Comparison of ENCODE assay signal across 29 mouse cellular contexts in genomic region chr17:61127767-61128166, GRCm38 (mm10).
DNase-seq lines count a peak whose midpoint lies in the region; ATAC-seq and TF ChIP-seq lines count a peak whose summit lies in the region.
"Had no signal": no experiment of that assay in that cellular context is flagged by ENCODE, and none has a peak within 500 bp of the region (broad histone marks: within the 10 kb centered on the region; RNA-seq: fewer than 3 reads in every experiment).

No protein-coding gene starts in this region.

- TF ChIP-seq CTCF in lung, embryonic 14.5 days (IDR thresholded peaks at IDR 0.05; ENCODE audit: low read depth): no peak

- H3K36me3 ChIP-seq in embryonic facial prominence, embryonic 14.5 days (ENCODE audit: control insufficient read depth, insufficient read depth, low read length): no peaks in the 10 kb centered on the region
- H3K36me3 ChIP-seq in embryonic facial prominence, embryonic 10.5 days (replicated peaks): no peaks in the 10 kb centered on the region
- H3K36me3 ChIP-seq in kidney, embryonic 16.5 days (ENCODE audit: insufficient read depth, low read length): no peaks in the 10 kb centered on the region
- no peaks in the 10 kb centered on the region for H3K36me3 ChIP-seq in lung, embryonic 14.5 days (ENCODE audit: insufficient read depth)
- H3K36me3 ChIP-seq: embryonic facial prominence, embryonic 12.5 days; embryonic facial prominence, embryonic 15.5 days; forebrain, embryonic 10.5 days; forebrain, embryonic 12.5 days; G1E had no signal

- H3K4me2 ChIP-seq in embryonic facial prominence, embryonic 14.5 days (ENCODE audit: low read depth, low read length): no peak overlapping the region
- no peak overlapping the region for H3K4me2 ChIP-seq in kidney, embryonic 16.5 days (replicated peaks; ENCODE audit: low read depth, low read length)
- H3K4me2 ChIP-seq in lung, embryonic 14.5 days: no peak overlapping the region
- H3K4me2 ChIP-seq: embryonic facial prominence, embryonic 12.5 days; embryonic facial prominence, embryonic 15.5 days; forebrain, embryonic 12.5 days had no signal

- H3K27me3 ChIP-seq in embryonic facial prominence, embryonic 14.5 days (replicated peaks; ENCODE audit: control insufficient read depth, insufficient read depth, low read length): no peaks in the 10 kb centered on the region
- no peaks in the 10 kb centered on the region for H3K27me3 ChIP-seq in embryonic facial prominence, embryonic 10.5 days (replicated peaks; ENCODE audit: low read depth, poor library complexity, severe bottlenecking)
- no peaks in the 10 kb centered on the region for H3K27me3 ChIP-seq in kidney, embryonic 16.5 days (ENCODE audit: insufficient read depth, low read length)
- H3K27me3 ChIP-seq in lung, embryonic 14.5 days (ENCODE audit: insufficient read depth, low read length): no peaks in the 10 kb centered on the region
- H3K27me3 ChIP-seq: CH12.LX; embryonic facial prominence, embryonic 12.5 days; embryonic facial prominence, embryonic 15.5 days; forebrain, embryonic 12.5 days had no signal

- peak; percentile 27 for DNase-seq in embryonic facial prominence, embryonic 14.5 days (ENCODE audit: low spot score)
- DNase-seq in embryonic facial prominence, embryonic 10.5 days (ENCODE audit: low spot score): no peak
- no peak for DNase-seq in kidney, adult 11 months
- DNase-seq in lung, embryonic 14.5 days: peak; percentile 48
- DNase-seq in lung, postnatal 36 days: no peak
- DNase-seq: adrenal gland, adult 8-10 months; adrenal gland, postnatal 14 days; adrenal gland, postnatal 36 days; B cell, adult 2 months; cerebellum, adult 11 months; cerebellum, adult 18-20 months; cerebellum, adult 8-10 months; cerebellum, adult 9-11 months; cerebellum, postnatal 14 days; cerebellum, postnatal 36 days; embryo, embryonic 11 days had no signal

- H3K4me3 ChIP-seq in embryonic facial prominence, embryonic 14.5 days (ENCODE audit: low read depth, low read length): no peak overlapping the region
- no peak overlapping the region for H3K4me3 ChIP-seq in embryonic facial prominence, embryonic 10.5 days
- H3K4me3 ChIP-seq in kidney, embryonic 16.5 days (ENCODE audit: low read length): no peak overlapping the region
- H3K4me3 ChIP-seq in lung, embryonic 14.5 days (ENCODE audit: low read depth, low read length): no peak overlapping the region
- H3K4me3 ChIP-seq: embryonic facial prominence, embryonic 12.5 days; embryonic facial prominence, embryonic 15.5 days; erythroblast, embryonic 14.5 days; forebrain, embryonic 10.5 days; forebrain, embryonic 12.5 days had no signal

- no peak for ATAC-seq in embryonic facial prominence, embryonic 14.5 days (ENCODE audit: low read depth)
- ATAC-seq in kidney, embryonic 16.5 days (ENCODE audit: low FRiP score, low TSS enrichment): peak; percentile 75; the same call in 1 of the 2 replicates
- no peak for ATAC-seq in lung, embryonic 14.5 days (ENCODE audit: insufficient read depth)
- ATAC-seq: activated CD4-positive, CD25-positive, alpha-beta regulatory T cell, adult 4 months; CD4-positive, CD25-positive, alpha-beta regulatory T cell, adult 4 months; forebrain, embryonic 14.5 days; forebrain, embryonic 16.5 days; Patski had no signal

- 54% methylated on average over 1 of the region's 1 CpGs for WGBS in embryonic facial prominence, embryonic 14.5 days
- WGBS in embryonic facial prominence, embryonic 10.5 days: 79% methylated on average over 1 of the region's 1 CpGs
- WGBS in kidney, embryonic 16.5 days: 36% methylated on average over 1 of the region's 1 CpGs
- 41% methylated on average over 1 of the region's 1 CpGs for WGBS in lung, embryonic 14.5 days

- no peaks in the 10 kb centered on the region for H3K4me1 ChIP-seq in embryonic facial prominence, embryonic 14.5 days (ENCODE audit: control insufficient read depth, insufficient read depth, low read length)
- H3K4me1 ChIP-seq in embryonic facial prominence, embryonic 10.5 days: no peaks in the 10 kb centered on the region
- H3K4me1 ChIP-seq in kidney, embryonic 16.5 days (ENCODE audit: insufficient read depth, low read length): no peaks in the 10 kb centered on the region
- H3K4me1 ChIP-seq in lung, embryonic 14.5 days (ENCODE audit: insufficient read depth): no peaks in the 10 kb centered on the region
- H3K4me1 ChIP-seq: embryonic facial prominence, embryonic 12.5 days; embryonic facial prominence, embryonic 15.5 days; forebrain, embryonic 10.5 days; forebrain, embryonic 12.5 days had no signal

- H3K9me3 ChIP-seq in embryonic facial prominence, embryonic 14.5 days (ENCODE audit: control insufficient read depth, low read length): no peaks in the 10 kb centered on the region
- H3K9me3 ChIP-seq in embryonic facial prominence, embryonic 10.5 days: no peaks in the 10 kb centered on the region
- H3K9me3 ChIP-seq in kidney, embryonic 16.5 days (ENCODE audit: low read length): no peaks in the 10 kb centered on the region
- no peaks in the 10 kb centered on the region for H3K9me3 ChIP-seq in lung, embryonic 14.5 days (ENCODE audit: low read depth, low read length)
- H3K9me3 ChIP-seq: embryonic facial prominence, embryonic 12.5 days; embryonic facial prominence, embryonic 15.5 days; forebrain, embryonic 10.5 days; forebrain, embryonic 12.5 days; G1E had no signal

- H3K9ac ChIP-seq in embryonic facial prominence, embryonic 14.5 days (ENCODE audit: low read depth, low read length): no peak overlapping the region
- no peak overlapping the region for H3K9ac ChIP-seq in kidney, embryonic 16.5 days (replicated peaks; ENCODE audit: low read length)
- no peak overlapping the region for H3K9ac ChIP-seq in lung, embryonic 14.5 days
- H3K9ac ChIP-seq: embryonic facial prominence, embryonic 12.5 days; embryonic facial prominence, embryonic 15.5 days; forebrain, embryonic 12.5 days had no signal

- H3K27ac ChIP-seq in embryonic facial prominence, embryonic 14.5 days (replicated peaks; ENCODE audit: low read depth, low read length): no peak overlapping the region
- H3K27ac ChIP-seq in embryonic facial prominence, embryonic 10.5 days (replicated peaks): no peak overlapping the region
- H3K27ac ChIP-seq in kidney, embryonic 16.5 days (ENCODE audit: low read length): no peak overlapping the region
- H3K27ac ChIP-seq in lung, embryonic 14.5 days (ENCODE audit: low read depth): no peak overlapping the region
- H3K27ac ChIP-seq: embryonic facial prominence, embryonic 12.5 days; embryonic facial prominence, embryonic 15.5 days; forebrain, embryonic 10.5 days; forebrain, embryonic 12.5 days had no signal

Comparison
In these comparisons a context has a peak if more than half of its experiments do, and no peak if none do; other contexts are left out.
1. DNase-seq: peak in embryonic facial prominence, embryonic 14.5 days (single experiment) and lung, embryonic 14.5 days (single experiment); none in embryonic facial prominence, embryonic 10.5 days (single experiment), kidney, adult 11 months (single experiment) and lung, postnatal 36 days (single experiment).